Mouse (Mus musculus) G1E-ER4 (cell line): ENCODE results near the gene Naif1. TPM values are rescaled to one million over a fixed set of nuclear protein-coding genes. Genes with fewer than 3 reads are reported as not detected.

ENCODE experiments used
- GATA1 ChIP-seq: IDR thresholded peaks from one replicate; pipeline ENCODE4 v1.8.0; 2012; ENCODE audit warnings: low read length, inconsistent platforms
- polyA plus RNA-seq: library from polyadenylated mRNA; stranded (reverse); fragments of >175 nt; gene quantifications from 2 replicates; pipeline ENCODE4 v1.2.3, GENCODE M21; 2012

The Naif1 gene
- polyA plus RNA-seq, 1 experiment, result 10.4 TPM

- no peak for TF ChIP-seq GATA1
Observed at GRCm38 (mm10) chr2:32505536-32505935, 55.3 kb downstream of the Naif1 start.

Other genes with a start within 250 kb of the Naif1 start
- 17.6 and 19.8 TPM in 2 replicates for gene Pomt1, start 213.9 kb upstream of the Naif1 start, polyA plus RNA-seq
- 65.6 and 82.9 TPM in 2 replicates for gene Uck1, start 190.3 kb upstream of the Naif1 start, polyA plus RNA-seq
- 25.4 and 27.7 TPM in 2 replicates for gene Golga2, start 163.1 kb upstream of the Naif1 start, polyA plus RNA-seq
- 127 and 446 TPM in 2 replicates for gene Swi5, start 162.4 kb upstream of the Naif1 start, polyA plus RNA-seq
- gene Ciz1, start 98.1 kb upstream of the Naif1 start, polyA plus RNA-seq, result 342 and 353 TPM in 2 replicates
- gene Dnm1, start 97.1 kb upstream of the Naif1 start, polyA plus RNA-seq, result 0.04 and 0.13 TPM in 2 replicates
- gene 1110008P14Rik, start 68.5 kb upstream of the Naif1 start, polyA plus RNA-seq, result 68.1 and 99.6 TPM in 2 replicates
- not detected in 2 replicates for gene Lcn2, start 62.2 kb upstream of the Naif1 start, polyA plus RNA-seq
- 8.1 and 10.6 TPM in 2 replicates for gene Ptges2, start 54.6 kb upstream of the Naif1 start, polyA plus RNA-seq
- gene Slc25a25, start 988 bp downstream of the Naif1 start, polyA plus RNA-seq, result 10.0 and 11.7 TPM in 2 replicates
- 11.4 and 12.0 TPM in 2 replicates for gene Fam102a, start 84.9 kb downstream of the Naif1 start, polyA plus RNA-seq
- 7.4 and 8.5 TPM in 2 replicates for gene Dpm2, start 120.4 kb downstream of the Naif1 start, polyA plus RNA-seq
- 0.36 TPM in 1 of 2 replicates, not detected in the other for gene Pip5kl1, start 124.3 kb downstream of the Naif1 start, polyA plus RNA-seq
- gene 9430097D07Rik, start 125.2 kb downstream of the Naif1 start, polyA plus RNA-seq, result not detected in 2 replicates
- gene St6galnac4, start 136.6 kb downstream of the Naif1 start, polyA plus RNA-seq, result 25.5 and 29.4 TPM in 2 replicates
- gene St6galnac6, start 149.3 kb downstream of the Naif1 start, polyA plus RNA-seq, result 47.5 and 58.6 TPM in 2 replicates
- gene Ak1, start 171.3 kb downstream of the Naif1 start, polyA plus RNA-seq, result 0.63 and 0.94 TPM in 2 replicates
- 0.31 and 0.61 TPM in 2 replicates for gene Eng, start 196.1 kb downstream of the Naif1 start, polyA plus RNA-seq